Mouse (Mus musculus): Measurements from ENCODE around the gene Aff1. TPM values are rescaled to one million over a fixed set of nuclear protein-coding genes. Genes with fewer than 3 reads are reported as not detected.

The Aff1 gene
- total RNA-seq, 2 experiments from 2014 or later, result 36.1 to 52.1 TPM

DNA sequence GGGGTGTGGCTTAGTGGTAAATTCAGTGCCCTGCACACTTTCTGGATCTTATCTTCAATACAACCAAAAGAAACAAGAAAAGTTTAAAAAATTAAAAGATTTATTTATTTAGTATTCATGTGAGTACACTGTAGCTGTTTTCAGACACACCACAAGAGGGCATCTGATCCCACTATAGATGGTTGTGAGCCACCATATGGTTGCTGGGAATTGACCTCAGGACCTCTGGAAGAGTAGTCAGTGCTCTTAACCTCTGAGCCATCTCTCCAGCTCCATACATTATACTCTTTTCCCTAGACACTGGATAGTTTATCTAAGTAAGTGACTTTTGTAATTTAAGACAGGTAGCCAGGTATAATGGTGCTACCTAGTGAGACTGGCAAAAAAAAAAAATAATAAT is 1.0 kb upstream of the Aff1 start:
- no peak for DNase-seq
- intact Hi-C loops (cut with DNase I), result loop anchor here (5.0 kb wide), 1 partner anchor 221 kb away; the partner anchor contains the start of gene Klhl8

- intact Hi-C loops (cut with DNase I), result loop anchor here (2.0 to 5.0 kb wide), 2 partner anchors 60 to 220 kb away; partner anchors contain the start of gene Klhl8
- peak in 1 of 2 experiments; percentile 66 for DNase-seq
These were observed 412 bp downstream of the Aff1 start for GRCm38 (mm10) chr5:103692531-103693040.

DNA sequence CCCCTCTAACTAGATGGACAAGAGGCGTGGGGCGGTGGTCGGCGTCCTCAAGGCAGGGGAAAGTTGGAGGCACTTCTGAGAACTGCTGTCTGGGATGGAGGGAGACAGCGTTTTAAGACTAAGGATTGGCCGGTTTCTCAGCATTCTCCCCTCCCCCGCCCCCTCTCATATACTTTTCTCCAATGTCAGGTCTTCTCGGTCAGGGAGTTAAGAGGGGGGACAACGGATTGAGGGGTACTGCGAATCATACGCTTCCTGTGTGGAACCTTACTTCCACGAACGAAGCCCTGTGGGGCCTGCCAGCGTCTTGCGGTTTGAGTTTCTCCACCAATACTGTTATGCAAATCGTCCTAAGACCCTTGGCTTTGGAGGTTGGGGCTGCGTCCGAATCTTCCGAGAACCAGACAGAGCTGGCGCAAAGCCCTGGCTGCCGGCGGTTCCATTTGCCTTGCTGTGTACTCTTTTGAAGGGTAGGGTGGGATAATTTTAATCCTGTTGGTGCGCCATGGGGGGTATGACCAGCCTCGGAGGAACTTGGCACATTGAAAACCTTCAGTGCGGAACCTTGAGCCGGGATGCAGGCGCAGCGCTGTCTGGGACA is 967 bp downstream of the Aff1 start:
- peak; percentile 43 to 72 for DNase-seq
- intact Hi-C loops (cut with DNase I), result loop anchor here (2.0 to 5.0 kb wide), 2 partner anchors 60 to 219 kb away; partner anchors contain the start of gene Klhl8

DNA sequence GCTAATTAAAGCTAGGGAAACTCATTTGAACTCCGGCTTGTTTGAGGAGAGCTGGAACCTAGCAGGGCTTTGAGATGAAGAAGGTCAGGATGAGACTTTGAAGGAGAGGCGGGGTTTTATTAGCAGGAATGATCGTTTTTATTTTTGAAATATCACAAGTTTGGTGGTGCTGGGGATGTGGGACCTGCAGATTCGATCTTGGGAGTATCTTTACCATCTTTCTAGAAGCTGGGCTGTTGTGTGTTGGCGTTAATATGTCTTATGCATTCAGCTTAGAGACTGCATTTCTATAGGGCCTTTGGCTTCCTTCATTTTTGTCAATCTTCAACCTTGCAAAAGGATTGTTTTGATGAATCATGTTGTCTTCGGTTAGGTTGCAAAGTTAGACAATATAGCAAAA is 1.9 kb downstream of the Aff1 start:
- no peak for DNase-seq
- intact Hi-C loops (cut with DNase I), result loop anchor here (5.0 kb wide), 1 partner anchor 218 kb away; the partner anchor contains the start of gene Klhl8

DNA sequence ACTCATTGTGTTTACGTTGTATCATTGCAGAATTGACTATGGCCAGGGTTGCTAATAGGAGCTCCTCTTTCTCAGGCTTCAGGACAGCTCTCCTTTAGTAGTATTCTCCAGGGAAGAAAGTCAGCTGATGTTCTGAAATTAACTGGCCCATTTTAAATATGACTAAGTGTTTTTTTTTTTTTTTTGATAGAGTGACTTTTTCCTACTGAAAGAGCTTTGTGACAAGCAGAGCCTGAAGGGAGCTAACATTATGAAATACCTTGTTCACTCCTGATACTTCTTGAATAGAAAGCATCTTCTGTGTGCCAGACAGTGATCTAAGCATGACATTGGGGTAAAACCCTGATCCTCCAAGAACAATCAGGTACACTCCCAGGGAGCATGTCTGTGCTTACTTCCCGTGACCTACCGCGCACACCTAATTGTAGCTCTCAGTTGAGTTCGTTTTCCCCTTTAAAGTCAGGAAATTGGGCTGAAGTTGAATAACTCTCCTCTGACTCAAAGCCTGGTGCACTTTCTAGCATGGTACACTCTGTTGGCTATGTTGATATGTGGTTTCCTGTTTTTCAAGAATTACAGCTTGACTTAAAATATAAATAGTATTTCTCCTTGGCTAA is 5.8 kb downstream of the Aff1 start:
- DNase-seq, result no peak
- intact Hi-C loops (cut with DNase I), result no loop called here

GRCm38 (mm10) chr5:103698577-103698976 is 6.4 kb downstream of the Aff1 start:
- intact Hi-C loops (cut with DNase I), result no loop called here
- DNase-seq, result no peak

DNA sequence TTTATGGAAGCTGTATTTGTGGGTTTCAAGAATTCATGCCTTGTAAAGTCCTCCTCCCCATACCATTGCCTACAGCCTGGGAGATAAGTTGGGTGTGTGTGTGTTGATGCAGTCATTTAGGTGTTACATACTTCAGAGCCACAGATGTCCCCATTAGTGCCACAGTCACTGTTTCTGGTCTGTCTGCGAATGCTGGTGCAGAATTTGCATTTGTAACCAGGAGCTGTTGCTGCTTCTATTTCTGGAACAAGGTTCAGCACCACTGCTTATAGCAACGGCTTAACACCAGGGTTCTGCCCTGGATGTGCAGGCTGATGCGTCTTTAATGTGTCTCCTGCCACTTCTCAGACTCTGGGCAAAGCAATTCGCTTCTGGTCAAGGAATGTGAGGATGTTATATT is 7.4 kb downstream of the Aff1 start:
- no peak for DNase-seq
- intact Hi-C loops (cut with DNase I), result no loop called here

DNA sequence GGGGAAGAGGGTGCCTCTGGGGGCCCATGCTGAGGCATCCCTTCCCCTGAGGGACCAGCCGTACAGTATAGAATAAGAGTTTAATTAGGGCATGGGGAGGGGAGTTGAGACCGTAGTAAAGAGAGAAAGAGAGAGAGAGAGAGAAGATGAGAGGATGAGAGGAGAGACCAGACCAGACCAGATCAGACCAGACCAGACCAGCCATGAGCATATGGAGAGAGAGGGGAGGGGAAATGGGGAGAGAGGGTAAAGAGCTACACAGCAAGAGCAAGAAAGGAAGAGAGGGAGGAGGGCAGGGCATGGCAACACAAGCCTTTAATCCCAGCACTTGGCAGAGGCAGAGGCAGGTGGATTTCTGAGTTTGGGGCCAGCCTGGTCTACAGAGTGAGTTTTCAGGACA is 8.5 kb downstream of the Aff1 start:
- intact Hi-C loops (cut with DNase I), result no loop called here
- no peak for DNase-seq

DNA sequence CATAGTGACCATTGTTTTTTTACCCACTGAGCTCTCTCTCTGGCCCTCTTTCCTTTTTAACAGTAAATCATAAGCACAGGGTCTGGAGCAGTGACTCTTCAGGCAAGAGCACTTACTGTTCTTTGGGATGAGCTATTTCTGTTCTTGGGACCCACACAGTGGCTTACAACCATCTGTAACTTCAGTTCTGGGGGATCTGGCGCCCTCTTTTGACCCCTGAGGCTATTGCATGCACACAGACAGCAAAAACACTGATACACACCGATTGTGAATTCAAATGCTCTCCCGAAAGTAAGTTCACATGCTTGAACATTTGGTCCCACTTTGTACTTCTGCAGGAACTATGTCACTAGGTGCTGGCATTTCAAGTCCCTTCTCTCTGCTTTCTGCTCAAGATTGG is 9.3 kb downstream of the Aff1 start:
- DNase-seq, result no peak
- intact Hi-C loops (cut with DNase I), result no loop called here

DNA sequence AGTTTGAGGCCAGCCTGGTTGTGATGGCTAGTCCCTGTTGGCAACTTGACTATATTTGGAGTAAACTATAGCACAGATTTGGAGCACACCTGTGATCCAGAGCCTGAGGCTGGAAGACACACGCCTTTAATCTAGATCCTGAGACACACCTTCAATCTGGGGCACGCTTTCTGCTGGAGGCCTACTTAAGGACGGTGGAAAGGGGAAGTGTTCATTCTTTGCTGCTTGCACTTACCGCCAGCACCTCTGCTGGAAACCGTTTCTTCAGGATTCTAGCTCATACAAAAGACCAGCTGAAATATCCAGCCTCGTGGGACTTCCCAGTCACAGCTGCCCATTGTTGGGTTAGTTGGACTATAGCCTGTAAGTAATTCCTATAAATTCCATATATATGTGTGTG is 10.4 kb downstream of the Aff1 start:
- no peak for DNase-seq
- intact Hi-C loops (cut with DNase I), result no loop called here

GRCm38 (mm10) chr5:103705331-103705730 is 13.2 kb downstream of the Aff1 start:
- DNase-seq, result no peak
- intact Hi-C loops (cut with DNase I), result no loop called here

GRCm38 (mm10) chr5:103705874-103706273 is 13.7 kb downstream of the Aff1 start:
- no peak for DNase-seq
- intact Hi-C loops (cut with DNase I), result no loop called here

- DNase-seq, result no peak
- intact Hi-C loops (cut with DNase I), result no loop called here
These were observed 16.9 kb downstream of the Aff1 start for GRCm38 (mm10) chr5:103709044-103709443.

- DNase-seq, result no peak
- intact Hi-C loops (cut with DNase I), result no loop called here
These were observed 19.7 kb downstream of the Aff1 start for GRCm38 (mm10) chr5:103711886-103712285.

DNA sequence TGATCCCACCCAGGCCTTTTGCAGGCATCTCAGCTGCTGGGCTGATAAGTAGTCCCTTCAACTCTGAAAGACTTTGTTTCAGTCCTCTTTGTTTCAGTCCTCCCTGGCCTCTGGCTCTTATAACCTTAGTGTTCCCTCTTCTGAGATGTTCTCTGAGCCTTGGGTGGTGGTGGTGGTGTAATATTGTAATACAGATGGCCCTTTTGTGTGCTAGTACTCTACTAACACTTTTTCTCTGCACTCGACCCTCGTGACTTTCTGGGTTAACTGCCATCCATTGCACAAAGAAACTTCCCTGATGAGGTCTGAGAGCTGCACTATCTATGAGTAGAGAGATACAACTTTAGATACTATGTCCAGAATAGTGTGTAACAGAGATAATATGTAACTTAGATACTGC is 21.2 kb downstream of the Aff1 start:
- intact Hi-C loops (cut with DNase I), result no loop called here
- DNase-seq, result no peak

DNA sequence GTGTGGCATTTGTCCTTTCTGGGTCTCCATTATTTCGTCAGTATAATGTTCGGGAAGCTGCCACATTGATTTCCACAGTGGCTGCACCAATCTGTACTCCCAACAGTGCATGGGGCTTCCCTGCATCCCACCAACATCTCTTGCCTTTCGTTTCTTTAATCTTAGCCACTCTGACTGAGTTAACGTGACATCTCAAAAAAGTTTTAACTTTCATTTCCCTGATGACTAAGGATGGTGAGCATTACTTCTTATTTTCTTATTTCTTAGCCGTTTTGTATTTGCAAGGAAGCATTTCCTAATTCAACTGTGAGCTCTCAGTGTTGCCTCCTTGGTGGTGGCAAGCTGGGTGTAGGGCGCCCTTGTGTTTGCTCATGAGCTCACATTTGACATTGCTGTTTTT is 22.8 kb downstream of the Aff1 start:
- intact Hi-C loops (cut with DNase I), result no loop called here
- no peak for DNase-seq

GRCm38 (mm10) chr5:103716824-103717342 is 24.7 kb downstream of the Aff1 start:
- intact Hi-C loops (cut with DNase I), result no loop called here
- DNase-seq, result no peak

GRCm38 (mm10) chr5:103719131-103719530 is 27.0 kb downstream of the Aff1 start:
- intact Hi-C loops (cut with DNase I), result no loop called here

GRCm38 (mm10) chr5:103719851-103720250 is 27.7 kb downstream of the Aff1 start:
- DNase-seq, result no peak
- intact Hi-C loops (cut with DNase I), result no loop called here

More at GRCm38 (mm10) chr5:103719131-103719530, 27.0 kb downstream of the Aff1 start:
- no peak for DNase-seq

- intact Hi-C loops (cut with DNase I), result no loop called here
- no peak for DNase-seq
These were observed 28.8 kb downstream of the Aff1 start for GRCm38 (mm10) chr5:103720967-103721366.

GRCm38 (mm10) chr5:103721490-103721889 is 29.3 kb downstream of the Aff1 start:
- intact Hi-C loops (cut with DNase I), result no loop called here
- no peak for DNase-seq

DNA sequence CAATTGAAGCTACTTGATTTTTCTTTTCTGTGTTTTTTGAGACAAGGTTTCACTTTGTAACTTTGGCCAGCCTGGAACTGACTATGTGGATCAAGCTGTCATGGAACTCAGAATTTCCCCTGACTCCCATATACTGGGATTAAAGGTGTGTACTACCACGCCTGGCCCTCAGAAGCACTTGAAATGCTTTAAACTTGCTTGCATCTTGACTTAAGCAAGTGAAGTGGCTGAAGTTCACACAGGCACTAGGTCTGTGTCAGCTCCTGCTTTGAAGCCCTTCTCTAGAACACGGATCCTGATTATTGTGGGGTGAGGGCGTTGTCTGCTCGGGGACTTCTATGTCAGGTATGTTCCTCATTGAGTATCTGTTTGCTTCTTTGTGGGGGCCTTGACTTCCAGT is 30.5 kb downstream of the Aff1 start:
- DNase-seq, result no peak
- intact Hi-C loops (cut with DNase I), result no loop called here
